Mouse (Mus musculus) ovary, postnatal 14 days (tissue): ENCODE results near the gene Stard3.
A peak's percentile ranks its signal among the peaks of the same experiment; 100 is the strongest.
"Not testable (repeated sequence)": the region's sequence is repeated elsewhere in the genome, so short reads cannot be mapped to it uniquely, and the experiment has no call there.

ENCODE experiments used
- DNase-seq: peaks from one replicate; pipeline ENCODE4 v3.0.0; 2022; ENCODE audit warnings: low spot score

Stard3 gene

GRCm38 (mm10) chr11:98376756-98377155 is 18.6 kb downstream of the Stard3 start:
- no peak for DNase-seq

DNA sequence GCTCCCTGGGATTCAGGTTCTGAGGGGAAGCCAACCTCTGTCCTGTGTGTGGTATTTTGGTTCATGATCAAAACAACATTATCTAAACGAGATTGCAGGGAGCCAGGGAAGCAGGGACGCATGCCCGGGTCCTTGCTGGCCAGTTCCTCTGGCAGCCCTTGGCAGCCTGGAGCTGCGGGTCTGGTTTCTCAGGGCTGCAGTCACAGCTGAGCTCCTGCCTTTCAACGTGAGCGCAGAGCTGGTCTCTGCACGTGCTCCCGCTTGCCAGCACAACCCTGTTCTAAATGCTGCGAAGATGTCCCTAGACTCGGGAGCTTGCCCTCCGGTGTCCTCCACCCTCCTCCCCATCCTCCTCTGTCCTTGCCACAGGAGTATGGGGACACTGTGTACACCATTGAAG is 19.6 kb downstream of the Stard3 start:
- DNase-seq, result no peak

- no peak for DNase-seq
These were observed 21.2 kb downstream of the Stard3 start for GRCm38 (mm10) chr11:98379379-98379778.

GRCm38 (mm10) chr11:98380106-98380505 is 21.9 kb downstream of the Stard3 start:
- DNase-seq, result no peak

- DNase-seq, result no peak
These were observed 23.5 kb downstream of the Stard3 start for GRCm38 (mm10) chr11:98381651-98382050.

- DNase-seq, result not testable (repeated sequence)
These were observed 24.2 kb downstream of the Stard3 start for GRCm38 (mm10) chr11:98382405-98382804.

DNA sequence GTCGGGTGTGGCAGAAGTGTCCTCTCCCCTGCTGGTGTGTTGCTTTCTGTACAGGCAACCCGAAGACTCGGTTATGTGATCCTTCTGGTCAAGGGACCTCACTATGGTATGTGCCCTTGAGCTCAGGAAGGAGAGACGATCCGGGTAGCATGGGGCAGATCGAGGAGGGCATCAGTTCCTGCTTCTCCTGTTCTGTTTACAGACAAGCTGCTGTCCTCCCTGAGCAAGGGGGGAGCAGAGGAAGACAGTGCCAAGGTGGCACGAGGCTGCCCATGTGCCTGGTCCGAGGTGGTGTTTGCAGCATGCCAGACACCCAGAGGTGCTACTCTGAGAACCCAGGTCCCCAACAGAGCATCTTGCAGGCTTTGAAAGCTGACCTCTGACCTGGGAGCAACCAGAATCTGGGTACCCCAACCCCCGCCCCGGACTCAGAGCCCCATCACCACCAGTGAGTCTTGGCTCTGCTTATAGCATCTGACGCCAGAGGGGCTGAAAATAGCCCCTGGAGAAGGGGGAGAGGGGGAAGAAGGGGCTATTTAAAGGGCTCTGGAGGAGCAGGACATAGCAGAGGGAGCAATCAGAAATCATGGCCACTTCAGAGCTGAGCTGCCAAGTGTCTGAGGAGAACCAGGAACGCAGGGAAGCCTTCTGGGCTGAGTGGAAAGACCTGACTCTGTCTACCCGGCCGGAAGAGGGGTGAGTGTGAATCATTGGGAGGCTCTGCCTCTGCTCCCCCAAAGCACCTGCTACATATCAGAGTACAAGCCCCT is 25.3 kb downstream of the Stard3 start, which contains the start of gene Tcap:
TSS of gene Tcap (plus strand) at position 551 of the 770 bp plus-strand sequence.
- no peak for DNase-seq

DNA sequence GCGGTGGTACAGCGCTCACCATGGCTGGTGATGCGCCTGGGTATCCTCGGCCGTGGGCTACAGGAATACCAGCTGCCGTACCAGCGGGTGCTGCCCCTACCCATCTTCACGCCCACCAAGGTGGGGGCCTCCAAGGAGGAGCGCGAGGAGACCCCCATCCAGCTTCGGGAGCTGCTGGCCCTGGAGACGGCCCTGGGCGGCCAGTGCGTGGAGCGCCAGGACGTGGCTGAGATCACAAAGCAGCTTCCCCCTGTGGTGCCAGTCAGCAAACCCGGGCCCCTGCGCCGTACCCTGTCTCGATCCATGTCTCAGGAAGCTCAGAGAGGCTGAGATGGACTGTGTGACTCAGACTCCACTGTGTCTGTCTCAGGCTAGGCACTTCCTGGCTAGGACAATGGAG is 26.0 kb downstream of the Stard3 start:
- no peak for DNase-seq

GRCm38 (mm10) chr11:98384721-98385637 is 26.8 kb downstream of the Stard3 start:
- DNase-seq, result no peak

DNA sequence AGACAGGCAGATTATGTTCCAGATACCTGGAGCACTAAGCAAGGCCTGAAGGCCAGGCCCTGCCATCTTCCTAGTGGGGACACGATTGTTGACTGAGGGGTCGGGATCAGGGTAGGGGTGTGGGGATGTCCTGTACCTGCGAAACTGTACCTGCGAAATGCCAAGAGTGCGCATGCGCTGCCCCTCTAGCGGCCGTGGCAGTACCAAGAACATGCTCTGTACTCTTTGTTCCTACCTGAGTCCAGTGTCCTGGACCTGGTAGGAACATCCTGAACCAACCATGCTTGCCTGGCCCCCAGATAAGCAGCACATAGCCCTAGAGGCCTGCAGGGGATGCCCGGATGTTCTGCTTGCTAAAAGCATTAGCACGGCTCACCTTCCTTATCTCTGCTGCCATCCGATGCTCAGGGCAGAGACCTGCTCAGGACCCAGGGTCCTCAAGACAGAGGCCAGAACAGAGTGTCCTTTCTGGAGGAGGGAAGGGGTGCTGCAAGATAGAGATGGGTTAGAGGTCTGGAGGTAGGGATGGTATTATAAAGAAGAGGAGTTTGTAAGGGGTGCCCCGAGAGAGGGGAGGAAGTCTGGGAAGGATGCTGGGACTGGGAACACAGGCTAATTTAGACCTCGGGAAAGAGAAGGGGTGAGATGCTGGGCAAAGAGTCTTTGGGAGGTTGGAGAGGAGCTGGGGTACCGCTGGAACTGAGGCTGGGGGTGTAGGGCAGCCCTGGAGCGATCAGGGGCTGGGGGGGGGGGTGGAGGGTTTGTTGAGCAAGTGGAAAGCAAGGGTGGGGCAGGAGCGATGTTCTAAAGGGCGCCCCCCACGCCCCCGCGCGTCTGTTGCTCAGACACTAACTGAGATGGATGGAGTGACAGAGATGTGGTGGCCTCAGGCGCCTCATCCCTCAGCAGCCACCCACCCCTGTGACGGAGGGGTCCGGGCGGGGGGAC is 27.7 kb downstream of the Stard3 start, which contains the start of gene Pnmt:
TSS of gene Pnmt (plus strand) at position 813 of the 948 bp plus-strand sequence.
- DNase-seq, result no peak

- DNase-seq, result no peak
These were observed 28.4 kb downstream of the Stard3 start for GRCm38 (mm10) chr11:98386596-98386995.

GRCm38 (mm10) chr11:98387056-98387577 is 28.9 kb downstream of the Stard3 start:
- DNase-seq, result no peak

- no peak for DNase-seq
These were observed 30.1 kb downstream of the Stard3 start for GRCm38 (mm10) chr11:98388282-98388681.

DNA sequence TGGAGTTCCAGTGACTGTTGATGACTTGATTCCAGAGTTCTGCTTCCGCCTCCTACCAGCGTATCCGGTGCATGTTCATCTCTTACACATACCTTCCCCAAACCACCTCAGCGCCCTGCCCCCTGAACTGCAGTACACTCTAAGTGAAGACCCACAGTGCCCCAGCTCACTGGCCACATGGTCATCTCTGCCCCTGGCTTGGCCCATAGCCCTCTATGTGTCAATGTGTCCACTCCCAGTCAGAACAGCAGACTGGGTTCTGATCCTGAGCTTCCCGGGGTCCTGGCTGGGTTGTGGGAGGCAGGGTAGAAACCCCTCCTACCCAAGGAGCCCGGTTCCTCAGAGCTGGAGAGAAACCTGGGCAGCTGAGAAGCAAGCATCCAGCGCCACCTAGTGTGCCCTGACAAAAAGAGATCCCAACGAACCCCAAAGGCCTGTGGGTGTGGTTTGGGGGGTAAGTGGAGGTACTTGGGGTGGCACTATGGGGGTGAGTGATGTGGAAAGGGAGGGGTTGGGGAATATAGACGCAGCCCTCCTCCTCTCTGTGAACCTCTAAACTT is 31.1 kb downstream of the Stard3 start:
- peak; percentile 36 for DNase-seq

GRCm38 (mm10) chr11:98390141-98390540 is 32.0 kb downstream of the Stard3 start:
- no peak for DNase-seq

DNA sequence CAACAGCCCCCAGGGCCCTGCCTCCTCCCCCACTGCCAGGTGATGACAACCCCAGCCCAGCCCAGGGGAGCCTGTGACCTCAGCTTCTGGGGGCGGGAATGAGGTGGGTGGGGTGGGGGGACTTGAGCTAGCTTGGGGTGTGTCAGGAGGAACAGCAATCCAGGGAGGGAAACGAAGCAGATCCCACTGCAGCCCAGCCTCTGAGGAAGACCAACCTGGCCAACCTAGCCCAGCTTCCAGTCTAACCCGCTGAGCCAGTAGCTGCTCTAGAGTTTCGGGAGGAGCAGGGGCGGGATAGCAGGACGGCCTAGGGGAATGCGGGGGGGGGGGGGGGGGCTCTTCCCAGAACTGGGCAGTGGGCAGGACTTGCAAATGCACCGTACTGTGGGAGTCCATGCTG is 33.9 kb downstream of the Stard3 start:
- no peak for DNase-seq

DNA sequence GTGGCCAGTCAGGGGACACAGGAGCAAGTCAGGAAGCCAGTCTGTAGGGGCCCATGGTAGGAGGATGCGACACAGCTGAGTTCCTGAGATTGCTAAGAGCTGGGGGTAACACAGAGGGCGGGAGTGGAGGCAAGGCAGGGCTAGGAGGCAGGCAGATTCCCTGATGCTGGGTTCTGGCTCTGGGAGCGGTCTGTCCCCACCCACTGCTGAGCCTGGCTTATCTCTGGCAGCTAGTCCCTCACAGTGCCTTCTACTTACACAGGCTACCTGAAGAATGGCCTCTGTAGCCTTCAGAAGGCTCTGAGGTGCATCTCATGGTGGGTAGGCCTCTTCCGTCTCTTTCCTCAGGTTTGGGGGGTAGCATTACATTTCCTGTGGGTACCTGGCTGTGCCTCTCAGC is 34.5 kb downstream of the Stard3 start:
- no peak for DNase-seq

DNA sequence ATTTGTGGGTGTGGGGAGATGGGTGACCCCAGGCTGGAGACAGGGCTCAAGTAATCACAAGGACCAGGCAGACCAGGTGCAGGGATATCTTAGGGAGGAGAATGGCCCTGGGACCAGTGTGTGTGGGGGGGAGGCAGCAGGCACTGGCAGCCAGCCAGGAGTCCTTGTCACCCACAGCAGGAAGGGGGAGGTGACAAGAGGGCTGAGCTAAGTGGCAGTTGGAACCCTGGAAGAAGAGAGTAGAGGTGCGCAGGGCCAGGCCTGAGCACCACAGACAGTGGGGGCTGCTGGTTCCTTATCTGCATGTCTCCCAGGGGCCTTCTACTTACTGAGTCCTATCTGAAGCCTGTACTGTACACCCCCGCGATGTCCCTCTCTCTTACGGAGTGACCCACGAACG is 35.1 kb downstream of the Stard3 start:
- no peak for DNase-seq

DNA sequence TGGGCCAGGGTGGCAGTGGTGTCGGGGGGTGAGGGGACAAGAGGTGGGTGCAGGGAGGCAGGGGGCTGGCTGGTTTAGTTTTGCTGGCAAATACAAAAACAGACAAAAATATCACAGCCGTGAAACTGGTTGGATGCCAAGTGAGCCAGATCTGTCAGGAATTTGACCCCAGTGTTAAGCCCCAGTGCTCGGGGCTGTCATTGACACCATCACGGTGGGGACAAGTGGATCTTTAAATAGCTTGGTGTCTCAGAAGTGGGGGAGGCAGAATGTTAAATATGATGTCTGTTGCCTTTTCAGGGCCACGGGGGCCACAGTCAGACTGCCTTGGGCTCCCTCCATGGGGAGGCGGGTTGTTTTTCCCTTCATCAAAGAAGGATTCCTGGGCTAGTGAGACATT is 36.1 kb downstream of the Stard3 start:
- no peak for DNase-seq

DNA sequence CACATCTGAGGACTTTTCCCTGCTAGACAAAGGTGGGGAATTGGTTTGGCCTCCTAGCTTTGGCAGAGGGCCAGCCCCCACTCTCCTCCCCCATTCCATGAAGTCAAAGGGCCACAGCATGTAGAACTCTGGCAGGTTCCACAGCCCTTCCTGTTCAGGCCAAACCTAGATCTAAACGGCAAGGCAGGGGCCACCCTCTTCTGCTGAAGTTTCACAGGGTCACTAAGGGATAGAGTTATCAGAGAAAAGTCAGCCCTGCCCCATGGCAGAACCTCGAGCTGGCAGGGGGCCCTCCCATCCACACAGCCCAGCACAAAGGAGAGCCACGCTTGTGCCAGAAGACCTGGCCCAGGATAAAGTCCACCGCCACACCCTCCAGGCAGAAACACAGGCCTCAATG is 36.9 kb downstream of the Stard3 start:
- no peak for DNase-seq

GRCm38 (mm10) chr11:98397946-98398345 is 39.8 kb downstream of the Stard3 start:
- DNase-seq, result no peak
